In genomic region chr9:108266261-108266935, GRCm38 (mm10) we compare ENCODE assay signal across 15 mouse cellular contexts. TPM values are rescaled to one million over a fixed set of nuclear protein-coding genes. Genes with fewer than 3 reads are reported as not detected.
A peak's percentile ranks its signal among the peaks of the same experiment; 100 is the strongest.
DNase-seq lines count a peak whose midpoint lies in the region; ATAC-seq lines count a peak whose summit lies in the region.
"Had no signal": no experiment of that assay in that cellular context is flagged by ENCODE, and none has a peak within 500 bp of the region (broad histone marks: within the 10 kb centered on the region; RNA-seq: fewer than 3 reads in every experiment).

No protein-coding gene starts in this region.

- peaks cover 54% of the 10 kb centered on the region for H3K4me1 ChIP-seq in heart, embryonic 12.5 days (replicated peaks)
- peaks cover 22% of the 10 kb centered on the region for H3K4me1 ChIP-seq in forebrain, embryonic 13.5 days

- H3K36me3 ChIP-seq in heart, embryonic 12.5 days = no peaks in the 10 kb centered on the region
- H3K36me3 ChIP-seq in forebrain, embryonic 13.5 days (ENCODE audit: poor library complexity, severe bottlenecking) = no peaks in the 10 kb centered on the region
- H3K36me3 ChIP-seq: embryonic facial prominence, embryonic 15.5 days; forebrain, embryonic 15.5 days; liver, embryonic 12.5 days; midbrain, embryonic 12.5 days had no signal

- H3K27me3 ChIP-seq in heart, embryonic 12.5 days (replicated peaks) = no peaks in the 10 kb centered on the region
- H3K27me3 ChIP-seq in forebrain, embryonic 13.5 days = no peaks in the 10 kb centered on the region
- H3K27me3 ChIP-seq: embryonic facial prominence, embryonic 15.5 days; forebrain, embryonic 15.5 days; midbrain, embryonic 12.5 days had no signal

- peak overlapping the region; percentile 56 for H3K27ac ChIP-seq in heart, embryonic 12.5 days (ENCODE audit: poor library complexity, severe bottlenecking)
- no peak overlapping the region for H3K27ac ChIP-seq in forebrain, embryonic 13.5 days
- H3K27ac ChIP-seq: embryonic facial prominence, embryonic 15.5 days; forebrain, embryonic 15.5 days; liver, embryonic 12.5 days; midbrain, embryonic 12.5 days had no signal

- no peak for ATAC-seq in heart, embryonic 12.5 days (ENCODE audit: insufficient number of reproducible peaks, low FRiP score)
- no peak for ATAC-seq in forebrain, embryonic 13.5 days
- ATAC-seq: forebrain, embryonic 15.5 days; inflammation-experienced regulatory T-cells, adult 6 months; liver, embryonic 12.5 days had no signal

- no peak overlapping the region for H3K9ac ChIP-seq in heart, embryonic 12.5 days
- H3K9ac ChIP-seq in forebrain, embryonic 13.5 days = no peak overlapping the region
- H3K9ac ChIP-seq: embryonic facial prominence, embryonic 15.5 days; forebrain, embryonic 15.5 days; liver, embryonic 12.5 days; midbrain, embryonic 12.5 days had no signal

- no peaks in the 10 kb centered on the region for H3K9me3 ChIP-seq in heart, embryonic 12.5 days (replicated peaks)
- H3K9me3 ChIP-seq in forebrain, embryonic 13.5 days (replicated peaks) = no peaks in the 10 kb centered on the region
- H3K9me3 ChIP-seq: embryonic facial prominence, embryonic 15.5 days; forebrain, embryonic 15.5 days; liver, embryonic 12.5 days; midbrain, embryonic 12.5 days had no signal

- no peak for DNase-seq in heart, adult 8-10 months (ENCODE audit: low spot score)
- DNase-seq in spleen, postnatal 36 days (ENCODE audit: low spot score in 2 of 2) = peak; percentile 43 to 45
- DNase-seq in spleen, postnatal 14 days (ENCODE audit: low spot score in 2 of 2) = no peak
- DNase-seq in R1 (ENCODE audit: low read depth, low spot score) = peak; percentile 83
- DNase-seq in neural tube, embryonic 10.5 days (ENCODE audit: extremely low spot score, low spot score) = no peak
- DNase-seq: cerebellum, adult 18-20 months; layer of hippocampus, adult 9-11 months; lung, postnatal 36 days had no signal

- no peak overlapping the region for H3K4me2 ChIP-seq in heart, embryonic 12.5 days
- H3K4me2 ChIP-seq in forebrain, embryonic 13.5 days = no peak overlapping the region
- H3K4me2 ChIP-seq: embryonic facial prominence, embryonic 15.5 days; forebrain, embryonic 15.5 days; liver, embryonic 12.5 days; midbrain, embryonic 12.5 days had no signal

- 60% methylated on average over 10 of the region's 10 CpGs for WGBS in heart, embryonic 12.5 days
- WGBS in forebrain, embryonic 13.5 days = 66% methylated on average over 10 of the region's 10 CpGs

- no peak overlapping the region for H3K4me3 ChIP-seq in heart, embryonic 12.5 days
- H3K4me3 ChIP-seq in forebrain, embryonic 13.5 days = no peak overlapping the region
- H3K4me3 ChIP-seq: embryonic facial prominence, embryonic 15.5 days; forebrain, embryonic 15.5 days; liver, embryonic 12.5 days; midbrain, embryonic 12.5 days had no signal

RNA-seq across cellular contexts. Expression of gene Dag1, which starts 2.6 kb away (rescaled TPM):
- polyA plus RNA-seq in heart, embryonic 12.5 days (2016; fragmentation: Nextera tagmentation; extraction: Ambion mirVana) = 188 and 200 TPM in 2 replicates
- 100 to 1,000 TPM; 291 to 330 (median 302) TPM for total RNA-seq in heart, adult 8-10 months (2022)
- 40.8 and 45.4 TPM in 2 replicates for polyA plus RNA-seq in forebrain, embryonic 13.5 days (2015; fragmentation: Nextera tagmentation; extraction: Ambion mirVana)

RNA-seq across cellular contexts. Expression of gene Nicn1, which starts 23.8 kb away (rescaled TPM):
- 22.5 and 22.6 TPM in 2 replicates for polyA plus RNA-seq in heart, embryonic 12.5 days (2016; fragmentation: Nextera tagmentation; extraction: Ambion mirVana)
- total RNA-seq in heart, adult 8-10 months (2022) = 10 to 100 TPM; 23.0 to 32.5 (median 28.5) TPM
- polyA plus RNA-seq in forebrain, embryonic 13.5 days (2015; fragmentation: Nextera tagmentation; extraction: Ambion mirVana) = 94.9 and 95.4 TPM in 2 replicates

RNA-seq across cellular contexts. Expression of gene Amt, which starts 30.3 kb away (rescaled TPM):
- 11.7 and 13.3 TPM in 2 replicates for polyA plus RNA-seq in heart, embryonic 12.5 days (2016; fragmentation: Nextera tagmentation; extraction: Ambion mirVana)
- 1 to 10 TPM; 3.8 to 6.5 (median 4.9) TPM for total RNA-seq in heart, adult 8-10 months (2022)
- 25.3 and 26.7 TPM in 2 replicates for polyA plus RNA-seq in forebrain, embryonic 13.5 days (2015; fragmentation: Nextera tagmentation; extraction: Ambion mirVana)

RNA-seq across cellular contexts. Expression of gene Rhoa, which starts 39.5 kb away (rescaled TPM):
- 348 and 367 TPM in 2 replicates for polyA plus RNA-seq in heart, embryonic 12.5 days (2016; fragmentation: Nextera tagmentation; extraction: Ambion mirVana)
- total RNA-seq in heart, adult 8-10 months (2022) = 100 to 1,000 TPM; 196 to 229 (median 224) TPM
- polyA plus RNA-seq in forebrain, embryonic 13.5 days (2015; fragmentation: Nextera tagmentation; extraction: Ambion mirVana) = 317 and 330 TPM in 2 replicates

RNA-seq across cellular contexts. Expression of gene Tcta, which starts 39.6 kb away (rescaled TPM):
- 31.2 and 35.3 TPM in 2 replicates for polyA plus RNA-seq in heart, embryonic 12.5 days (2016; fragmentation: Nextera tagmentation; extraction: Ambion mirVana)
- 10 to 100 TPM; 66.6 to 85.9 (median 81.5) TPM for total RNA-seq in heart, adult 8-10 months (2022)
- polyA plus RNA-seq in forebrain, embryonic 13.5 days (2015; fragmentation: Nextera tagmentation; extraction: Ambion mirVana) = 30.9 and 38.1 TPM in 2 replicates

Comparison
In these comparisons a context has a peak if more than half of its experiments do, and no peak if none do; other contexts are left out.
1. DNase-seq: peak in spleen, postnatal 36 days (2 of 2) and R1 (single experiment); none in heart, adult 8-10 months (single experiment), spleen, postnatal 14 days (0 of 2) and neural tube, embryonic 10.5 days (single experiment).